Mouse (Mus musculus) limb, embryonic 13.5 days (tissue): ENCODE results near the gene Zfp709. TPM values are rescaled to one million over a fixed set of nuclear protein-coding genes. Genes with fewer than 3 reads are reported as not detected.
"Not testable (repeated sequence)": the region's sequence is repeated elsewhere in the genome, so short reads cannot be mapped to it uniquely, and the experiment has no call there.

ENCODE experiments used
- ATAC-seq: fragments of 200-750 bp; cut with Nextera tagmentation; 2 replicates; pipeline ENCODE4 v1.8.0; 2017; ENCODE audit warnings: low read depth, moderate number of reproducible peaks, moderate TSS enrichment; ENCODE audit not compliant: low FRiP score
- H3K27ac ChIP-seq: fragments of 300-500 bp; sonication (generic); 2 replicates; pipeline ENCODE4 v1.5.1; 2015; ENCODE audit warnings: inconsistent platforms, mild to moderate bottlenecking, moderate library complexity
- H3K27me3 ChIP-seq: fragments of 300-500 bp; sonication (generic); 2 replicates; pipeline ENCODE4 v1.6.1; 2015; ENCODE audit warnings: mild to moderate bottlenecking, inconsistent platforms
- H3K36me3 ChIP-seq: fragments of 300-500 bp; sonication (generic); 2 replicates; pipeline ENCODE4 v1.6.1; 2015; ENCODE audit warnings: inconsistent platforms, mild to moderate bottlenecking, moderate library complexity
- H3K4me1 ChIP-seq: fragments of 300-500 bp; sonication (generic); 2 replicates; pipeline ENCODE4 v1.6.1; 2015; ENCODE audit warnings: inconsistent platforms
- H3K4me2 ChIP-seq: fragments of 300-500 bp; sonication (generic); replicated peaks from 2 replicates; pipeline ENCODE4 v1.6.1; 2015; ENCODE audit warnings: inconsistent platforms, mild to moderate bottlenecking, moderate library complexity
- H3K4me3 ChIP-seq: fragments of 300-500 bp; sonication (generic); 2 replicates; pipeline ENCODE4 v1.5.1; 2015; ENCODE audit warnings: moderate library complexity, mild to moderate bottlenecking, inconsistent platforms
- H3K9ac ChIP-seq: fragments of 300-500 bp; sonication (generic); 2 replicates; pipeline ENCODE4 v1.6.1; 2015; ENCODE audit warnings: mild to moderate bottlenecking, inconsistent platforms
- H3K9me3 ChIP-seq: fragments of 300-500 bp; sonication (generic); 2 replicates; pipeline ENCODE4 v1.6.1; 2016; ENCODE audit warnings: inconsistent platforms
- WGBS: fragments of 180-500 bp; shearing (Covaris S2); methylation state at CpG from one replicate; pipeline ENCODE4 v1.1.7; 2015; 5-methylcytosine and 5-hydroxymethylcytosine counted together
- polyA plus RNA-seq: library from polyadenylated mRNA; unstranded; fragments of >200 nt; fragmentation: Nextera tagmentation; extraction: Ambion mirVana; gene quantifications from 2 replicates; pipeline ENCODE4 v1.2.1, GENCODE M21; 2015

The Zfp709 gene
- 7.1 and 7.9 TPM in 2 replicates for polyA plus RNA-seq

DNA sequence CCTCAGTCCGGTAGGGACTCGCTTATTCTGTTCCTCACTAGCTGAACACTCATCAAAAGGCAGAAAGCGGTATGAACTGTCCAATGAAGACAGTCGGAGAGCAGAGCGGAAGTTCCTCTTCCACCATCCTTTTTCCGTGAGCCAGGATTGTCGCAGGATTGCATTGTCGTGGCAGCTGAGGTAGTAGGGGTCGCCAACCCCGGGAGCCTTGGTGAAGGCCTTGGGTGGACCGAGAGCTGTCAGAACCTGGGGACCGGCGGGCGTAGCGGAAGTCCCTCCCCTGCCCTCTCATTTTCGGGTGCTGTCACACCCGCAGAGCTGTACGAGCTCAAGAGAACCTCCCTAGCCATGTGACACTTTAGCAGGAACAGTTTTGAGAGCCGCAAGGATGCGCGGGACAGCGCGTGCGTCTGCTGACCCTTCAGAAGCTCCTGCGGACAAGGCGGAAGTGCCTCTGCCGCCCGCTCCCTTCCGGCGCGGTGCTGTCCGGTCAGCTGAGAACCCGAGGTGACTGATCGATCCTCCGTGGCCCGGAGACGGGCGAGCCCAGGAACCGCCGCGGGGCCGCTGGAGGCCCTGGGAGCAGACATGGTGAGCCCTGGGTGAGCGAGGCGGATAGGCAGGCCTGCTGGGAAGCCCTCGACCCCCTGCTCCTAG, at the start of gene Zfp709:
TSS of gene Zfp709 (plus strand) at position 402 of the 657 bp plus-strand sequence.
- Histone ChIP-seq H3K9me3 (peaks cover 22% of the 10 kb centered on the region), H3K27ac (peak within 1 kb of the TSS; percentile 61; the same call in 1 of the 2 replicates), H3K4me3 (peak within 1 kb of the TSS; percentile 75), H3K9ac (peak within 1 kb of the TSS; percentile 91), H3K36me3 (peaks cover 22% of the 10 kb centered on the region), H3K4me1 (no peaks in the 10 kb centered on the region), H3K4me2 (peak within 1 kb of the TSS; percentile 88), H3K27me3 (no peaks in the 10 kb centered on the region)
- ATAC-seq: peak; percentile 92
- 6% methylated on average over 44 of the region's 45 CpGs for WGBS

DNA sequence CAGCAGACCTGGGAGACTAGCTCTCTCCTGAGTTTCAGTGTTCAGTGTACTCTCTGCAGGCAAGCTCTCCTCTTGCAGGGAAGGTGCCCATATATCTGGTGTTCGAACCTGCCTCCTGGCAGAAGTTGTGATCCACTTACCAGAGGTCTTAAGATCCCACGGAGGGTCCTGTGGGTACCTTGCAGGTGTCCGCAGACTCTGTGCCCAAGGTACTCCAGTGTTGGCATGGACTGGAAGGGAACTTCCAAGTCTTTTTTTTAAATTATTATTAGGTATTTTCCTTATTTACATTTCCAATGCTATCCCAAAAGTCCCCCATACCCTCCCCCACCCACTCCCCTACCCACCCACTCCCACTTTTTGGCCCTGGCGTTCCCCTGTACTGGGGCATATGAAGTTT, 43.6 kb upstream of the Zfp709 start:
- not testable (repeated sequence) for ATAC-seq, H3K4me2 ChIP-seq, H3K27me3 ChIP-seq, H3K4me1 ChIP-seq, H3K4me3 ChIP-seq, H3K36me3 ChIP-seq, H3K9ac ChIP-seq, H3K9me3 ChIP-seq, H3K27ac ChIP-seq
- 84% methylated on average over 4 of the region's 4 CpGs for WGBS

DNA sequence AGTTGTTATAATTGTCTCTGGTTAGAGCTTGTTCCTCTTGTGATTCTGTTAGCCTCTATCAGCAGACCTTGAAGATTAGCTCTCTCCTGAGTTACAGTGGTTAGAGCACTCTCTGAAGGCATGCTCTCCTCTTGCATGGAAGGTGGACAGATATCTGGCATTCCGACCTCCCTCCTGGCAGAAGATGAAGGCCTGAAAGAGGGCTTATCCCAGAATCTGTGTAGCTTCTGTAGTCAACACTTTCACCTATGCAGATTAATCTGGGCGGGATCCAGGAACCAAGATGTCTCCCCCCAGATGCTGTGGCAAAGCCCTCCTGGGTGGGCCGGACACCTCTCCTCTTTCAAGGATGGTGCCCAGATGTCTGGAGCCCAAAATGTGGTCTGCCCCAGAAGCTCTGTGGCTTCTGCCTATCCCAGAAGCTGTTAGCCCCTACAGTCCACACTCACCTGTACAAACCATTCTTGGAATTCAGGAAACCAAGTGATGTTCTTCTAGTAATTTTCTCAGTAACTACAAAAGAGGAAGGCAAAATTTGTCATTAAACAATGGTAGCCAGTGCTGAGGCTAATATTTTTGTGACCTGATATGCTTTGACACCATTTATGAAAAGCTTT, 40.5 kb upstream of the Zfp709 start:
- H3K4me1 ChIP-seq, H3K27ac ChIP-seq, ATAC-seq, H3K36me3 ChIP-seq, H3K9ac ChIP-seq, H3K4me3 ChIP-seq, H3K27me3 ChIP-seq, H3K4me2 ChIP-seq, H3K9me3 ChIP-seq: not testable (repeated sequence)
- WGBS: 87% methylated on average over 3 of the region's 3 CpGs

DNA sequence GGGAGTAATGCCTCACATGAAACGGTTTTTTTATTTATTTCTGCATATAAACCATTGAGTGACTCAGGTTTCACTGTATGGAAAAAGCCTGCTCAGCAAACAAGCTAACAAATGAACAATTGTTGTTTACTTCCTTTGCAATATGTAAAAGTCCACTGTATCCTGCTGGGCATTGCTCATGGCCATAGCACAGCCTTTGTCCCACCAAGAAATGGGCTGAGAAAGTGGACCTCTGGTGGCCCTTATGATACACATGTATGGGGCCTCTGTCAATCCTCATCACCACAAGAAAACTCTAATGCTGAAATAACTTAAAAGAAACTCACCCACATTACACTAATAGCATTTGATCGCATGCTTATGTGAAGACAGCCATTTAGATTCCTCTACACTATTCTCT, 39.3 kb upstream of the Zfp709 start:
- WGBS: 75% methylated on average over 2 of the region's 2 CpGs

DNA sequence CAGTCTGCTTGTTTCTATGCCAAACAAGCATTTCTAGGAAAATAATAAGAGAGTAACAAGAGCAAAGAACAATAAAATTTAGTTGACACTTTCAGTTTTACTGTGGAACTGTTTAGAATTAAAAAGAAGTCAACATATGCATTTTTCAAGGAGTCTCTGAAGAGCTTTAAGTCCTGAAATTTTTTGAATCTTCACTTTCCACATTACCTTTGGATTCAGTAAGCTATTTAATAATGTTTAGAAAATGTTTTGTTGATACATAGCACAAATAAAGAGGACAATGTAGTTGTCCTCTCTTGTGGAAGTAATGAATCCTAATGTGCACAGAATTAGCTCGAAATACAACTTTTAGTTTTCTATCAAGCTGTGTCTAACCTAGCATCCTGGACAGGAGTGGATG, 37.4 kb upstream of the Zfp709 start:
- not testable (repeated sequence) for H3K4me3 ChIP-seq, H3K36me3 ChIP-seq, H3K4me1 ChIP-seq, H3K27me3 ChIP-seq, H3K9ac ChIP-seq, H3K4me2 ChIP-seq, H3K9me3 ChIP-seq, H3K27ac ChIP-seq, ATAC-seq
- WGBS: 76% methylated on average over 1 of the region's 1 CpGs

More for the DNA sequence above, 39.3 kb upstream of the Zfp709 start:
- H3K27me3 ChIP-seq, H3K9me3 ChIP-seq, H3K4me2 ChIP-seq, ATAC-seq, H3K9ac ChIP-seq, H3K27ac ChIP-seq, H3K4me3 ChIP-seq, H3K36me3 ChIP-seq, H3K4me1 ChIP-seq: not testable (repeated sequence)

DNA sequence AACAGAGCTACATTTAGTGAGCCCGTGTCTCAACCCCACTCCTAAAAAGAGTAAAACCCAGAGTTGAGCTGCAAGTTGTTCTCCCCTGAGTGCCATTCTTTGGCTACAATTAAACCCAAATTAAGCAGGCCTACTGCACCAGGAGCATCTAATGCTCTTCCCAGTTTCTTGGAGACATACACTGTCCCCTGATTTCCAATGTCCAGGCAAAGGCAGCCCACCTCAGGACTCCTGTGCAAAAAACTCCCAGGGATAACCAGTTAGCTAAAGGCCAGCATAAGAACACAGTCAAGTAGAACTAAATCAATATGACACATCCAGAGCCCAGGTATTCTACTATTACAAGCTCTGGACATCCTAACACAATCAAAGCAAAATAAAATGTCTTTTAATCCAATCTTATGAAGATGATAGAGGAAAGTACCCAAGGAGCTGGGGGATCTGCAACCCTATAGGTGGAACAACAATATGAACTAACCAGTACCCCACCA, 35.8 kb upstream of the Zfp709 start:
- H3K4me1 ChIP-seq, H3K4me3 ChIP-seq, H3K27ac ChIP-seq, H3K9me3 ChIP-seq, H3K36me3 ChIP-seq, H3K9ac ChIP-seq, H3K27me3 ChIP-seq, ATAC-seq, H3K4me2 ChIP-seq: not testable (repeated sequence)
- WGBS: 80% methylated on average over 1 of the region's 1 CpGs

DNA sequence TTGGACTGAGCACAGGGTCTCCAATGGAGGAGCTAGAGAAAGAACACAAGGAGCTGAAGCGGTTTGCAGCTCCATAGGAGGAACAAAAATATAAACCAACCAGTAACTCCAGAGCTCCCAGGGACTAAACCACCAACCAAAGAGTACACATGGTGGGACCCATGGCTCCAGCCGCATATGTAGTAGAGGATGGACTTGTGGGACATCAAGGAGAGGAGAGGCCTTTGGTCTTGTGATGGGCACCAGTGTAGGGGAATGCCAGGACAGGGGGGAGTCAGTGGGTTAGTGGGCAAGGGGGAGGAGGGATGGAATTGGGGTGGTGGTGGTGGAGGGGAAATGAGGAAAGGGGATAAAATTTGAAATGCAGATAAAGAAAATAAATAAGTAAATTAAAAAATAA, 35.1 kb upstream of the Zfp709 start:
- WGBS: 84% methylated on average over 2 of the region's 2 CpGs
- not testable (repeated sequence) for H3K9ac ChIP-seq, H3K27ac ChIP-seq, H3K4me1 ChIP-seq, H3K4me3 ChIP-seq, H3K4me2 ChIP-seq, H3K36me3 ChIP-seq, H3K9me3 ChIP-seq, H3K27me3 ChIP-seq
- ATAC-seq: 0 out of 2 replicates have a peak, but pooled peaks have one; percentile 40

DNA sequence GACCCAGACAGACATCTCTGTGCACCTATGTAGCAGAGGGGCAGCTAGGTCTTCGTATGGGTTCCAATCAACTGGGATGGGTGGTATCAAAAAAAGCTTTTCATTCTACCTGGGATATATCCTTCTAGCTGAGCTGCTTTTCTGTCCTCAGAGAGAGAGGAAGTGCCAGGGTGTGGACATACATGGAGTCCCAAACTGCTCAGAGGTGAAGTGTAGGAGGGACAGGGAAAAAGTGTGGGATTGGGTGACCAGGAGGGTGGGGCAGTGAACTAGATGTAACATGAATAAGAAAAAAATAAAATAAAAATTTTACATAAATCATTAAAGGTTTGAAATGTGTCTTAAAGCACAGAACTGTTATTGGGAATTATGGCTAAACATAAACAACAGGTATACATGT, 30.8 kb upstream of the Zfp709 start:
- not testable (repeated sequence) for H3K4me2 ChIP-seq, H3K4me1 ChIP-seq, ATAC-seq, H3K4me3 ChIP-seq, H3K27ac ChIP-seq, H3K9ac ChIP-seq, H3K9me3 ChIP-seq, H3K27me3 ChIP-seq, H3K36me3 ChIP-seq
- 78% methylated on average over 1 of the region's 1 CpGs for WGBS

DNA sequence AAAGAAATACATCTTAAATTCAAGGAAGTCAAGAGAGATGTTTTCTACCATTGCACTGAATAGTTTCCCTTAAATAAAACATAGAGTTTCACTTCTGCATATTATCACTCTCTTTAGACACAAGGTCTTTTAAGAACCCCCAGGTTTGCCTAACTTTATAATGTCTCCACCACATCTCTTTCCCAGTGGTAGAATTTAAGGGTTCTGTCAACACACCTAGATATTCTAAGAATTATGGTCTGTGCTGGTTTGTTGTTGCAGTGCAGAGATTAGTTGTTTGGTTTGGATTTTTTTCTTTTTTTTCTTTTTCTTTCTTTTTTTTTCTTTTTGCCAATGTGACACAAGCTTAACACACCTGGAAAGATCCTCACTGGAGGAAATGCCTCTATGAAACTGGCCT, 28.5 kb upstream of the Zfp709 start:
- not testable (repeated sequence) for ATAC-seq, H3K4me3 ChIP-seq, H3K27me3 ChIP-seq, H3K4me2 ChIP-seq, H3K9me3 ChIP-seq, H3K27ac ChIP-seq, H3K4me1 ChIP-seq, H3K36me3 ChIP-seq, H3K9ac ChIP-seq

DNA sequence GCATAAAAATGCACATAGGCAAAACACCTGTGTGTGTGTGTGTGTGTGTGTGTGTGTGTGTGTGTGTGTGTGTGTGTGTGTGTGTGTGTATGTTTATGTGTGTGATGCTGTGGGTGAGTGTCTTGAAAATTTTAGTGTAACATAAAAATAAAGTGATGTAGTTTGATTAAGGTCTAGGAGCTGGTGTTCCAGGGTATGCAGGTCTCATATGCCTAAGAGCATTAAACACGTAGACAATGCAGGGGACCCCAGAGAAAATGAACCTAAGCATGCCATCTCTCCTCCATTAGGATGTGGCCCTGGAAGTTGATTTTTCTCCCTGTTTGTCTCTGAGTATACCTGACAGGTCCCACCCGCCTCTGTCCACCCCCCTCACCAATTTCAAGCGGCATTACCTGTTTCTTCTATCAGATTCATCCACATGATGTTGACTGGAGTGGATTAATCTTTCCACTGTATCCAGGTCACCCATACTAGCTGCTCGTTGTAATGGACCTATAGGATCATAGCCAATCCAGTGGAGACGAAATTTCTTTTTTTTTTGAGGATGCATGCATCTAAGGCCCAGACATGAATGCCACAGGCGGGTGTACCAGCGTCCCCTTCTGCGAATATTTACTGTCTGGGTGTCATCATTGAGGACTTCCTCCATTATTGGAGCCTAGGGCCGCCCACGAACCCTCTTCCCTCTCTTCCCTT, 25.0 kb upstream of the Zfp709 start:
- not testable (repeated sequence) for H3K36me3 ChIP-seq, H3K27ac ChIP-seq, H3K4me1 ChIP-seq, H3K9ac ChIP-seq, H3K27me3 ChIP-seq, H3K4me2 ChIP-seq, H3K4me3 ChIP-seq, H3K9me3 ChIP-seq
- 80% methylated on average over 9 of the region's 10 CpGs for WGBS
- ATAC-seq: 0 out of 2 replicates have a peak, but pooled peaks have one; percentile 51

DNA sequence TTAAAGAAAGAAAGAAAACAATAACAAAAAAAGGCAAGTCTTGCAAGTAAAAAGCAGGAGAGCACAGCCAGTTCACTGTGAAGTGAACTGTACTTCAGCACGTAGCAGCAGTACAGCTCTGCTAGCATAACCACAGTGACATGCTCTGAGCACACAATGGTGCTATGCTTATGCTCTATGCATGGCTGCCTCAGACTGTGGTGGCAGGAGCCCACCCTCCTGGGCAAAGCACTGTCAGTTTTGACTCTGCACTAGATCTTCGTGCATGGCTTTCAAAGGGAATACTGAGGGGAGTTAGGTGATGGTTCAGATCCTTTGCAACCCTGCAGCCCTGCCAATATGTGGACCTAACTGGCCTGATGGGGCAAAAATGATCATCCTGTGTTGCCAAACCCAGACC, 24.5 kb upstream of the Zfp709 start:
- WGBS: 85% methylated on average over 2 of the region's 2 CpGs

DNA sequence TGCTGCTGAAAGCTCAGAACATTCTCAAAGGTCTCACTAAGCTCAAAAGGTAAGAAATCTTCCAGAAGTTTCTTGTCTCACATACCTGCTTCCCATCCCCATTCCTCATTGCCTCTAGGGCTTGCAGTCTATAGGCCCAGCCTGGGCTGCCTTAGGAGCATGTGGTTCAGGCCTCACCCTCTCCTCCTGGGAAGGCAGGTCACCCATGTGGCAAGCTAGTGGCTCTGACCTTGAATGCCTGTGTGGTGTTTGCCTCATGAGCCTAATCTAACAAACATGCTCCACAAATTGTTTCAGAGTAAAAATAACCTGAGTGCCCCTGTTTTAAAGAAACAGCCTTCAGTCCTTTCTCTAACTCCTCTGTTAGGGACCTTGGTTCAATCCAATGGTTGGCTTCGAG, 20.3 kb upstream of the Zfp709 start:
- H3K4me1 ChIP-seq, H3K4me3 ChIP-seq, ATAC-seq, H3K9me3 ChIP-seq, H3K36me3 ChIP-seq, H3K4me2 ChIP-seq, H3K9ac ChIP-seq, H3K27ac ChIP-seq, H3K27me3 ChIP-seq: not testable (repeated sequence)
- 81% methylated on average over 1 of the region's 1 CpGs for WGBS

More for the DNA sequence above, 24.5 kb upstream of the Zfp709 start:
- not testable (repeated sequence) for H3K27me3 ChIP-seq, H3K4me1 ChIP-seq, H3K36me3 ChIP-seq, H3K9me3 ChIP-seq, H3K9ac ChIP-seq, H3K4me3 ChIP-seq, ATAC-seq, H3K4me2 ChIP-seq, H3K27ac ChIP-seq
